Mouse (Mus musculus): ENCODE measurements around the gene Filip1. TPM values are rescaled to one million over a fixed set of nuclear protein-coding genes. Genes with fewer than 3 reads are reported as not detected.

The Filip1 gene
- total and polyA plus RNA-seq, 3 experiments: not detected

- Histone ChIP-seq H3K79me2 (ENCODE audit: control insufficient read depth, insufficient read depth, low read length, poor library complexity) (no peaks in the 10 kb centered on the region), H3K9me3 (replicated peaks; ENCODE audit: insufficient read depth, low read length) (no peaks in the 10 kb centered on the region), H3K36me3 (ENCODE audit: control insufficient read depth in 1 of 2, insufficient read depth in 2 of 2, low read length in 2 of 2) (no peaks in the 10 kb centered on the region), H3K9ac (ENCODE audit: control insufficient read depth, low read depth, low read length, poor library complexity, severe bottlenecking) (no peak overlapping the region), H3K4me3 (ENCODE audit: control insufficient read depth in 1 of 2, insufficient read depth in 1 of 2, low read depth in 2 of 2, low read length in 2 of 2) (no peak overlapping the region), H3K27me3 (ENCODE audit: control insufficient read depth in 1 of 2, insufficient read depth in 2 of 2, low read length in 2 of 2) (no peaks in the 10 kb centered on the region; a peak in 1 of 4 replicates), H3K27ac (ENCODE audit: control insufficient read depth, low read depth, low read length) (no peak overlapping the region), H3K4me1 (ENCODE audit: control insufficient read depth in 1 of 2, insufficient read depth in 2 of 2, low read length in 2 of 2) (no peaks in the 10 kb centered on the region)
- no peak for DNase-seq (ENCODE audit: low read depth, low spot score)
- TF ChIP-seq POLR2A (IDR thresholded peaks at IDR 0.05; ENCODE audit: control insufficient read depth in 1 of 2, insufficient read depth in 1 of 2, low read depth in 1 of 2, low read length in 2 of 2, poor library complexity in 1 of 2) (no peak), MAZ (IDR thresholded peaks at IDR 0.05; ENCODE audit: low read depth, low read length) (no peak), ZC3H11A (IDR thresholded peaks at IDR 0.05; ENCODE audit: low read depth, low read length) (no peak), BHLHE40 (IDR thresholded peaks at IDR 0.05; ENCODE audit: borderline replicate concordance, low read depth, low read length) (no peak), CHD2 (IDR thresholded peaks at IDR 0.05; ENCODE audit: low read length) (no peak), CHD1 (IDR thresholded peaks at IDR 0.05; ENCODE audit: low read depth, low read length) (no peak), NELFE (IDR thresholded peaks at IDR 0.05; ENCODE audit: low read depth, low read length) (no peak), TAL1 (IDR thresholded peaks at IDR 0.05; ENCODE audit: low read length) (no peak), RAD21 (IDR thresholded peaks at IDR 0.05; ENCODE audit: low read depth, low read length) (no peak), MAFK (IDR thresholded peaks at IDR 0.05; ENCODE audit: borderline replicate concordance, low read depth, low read length) (no peak), POLR2AphosphoS5 (IDR thresholded peaks at IDR 0.05; ENCODE audit: borderline replicate concordance, low read depth, low read length) (no peak), CTCF (IDR thresholded peaks at IDR 0.05 in 2 of 3, conservative IDR thresholded peaks at IDR 0.05 in 1 of 3; ENCODE audit: control insufficient read depth in 1 of 3, insufficient read depth in 1 of 3, low read depth in 2 of 3, low read length in 3 of 3, poor library complexity in 1 of 3, severe bottlenecking in 1 of 3) (no peak), USF2 (IDR thresholded peaks at IDR 0.05; ENCODE audit: borderline replicate concordance in 1 of 2, insufficient read depth in 1 of 2, low read depth in 1 of 2, low read length in 2 of 2) (no peak), JUND (IDR thresholded peaks at IDR 0.05; ENCODE audit: low read depth, low read length) (no peak), MYC (IDR thresholded peaks at IDR 0.05; ENCODE audit: low read depth, low read length) (no peak)
These were observed 33.4 kb downstream of the Filip1 start for GRCm38 (mm10) chr9:79979274-79979673.

GRCm38 (mm10) chr9:79978228-79979024 lies 34.2 kb downstream of the Filip1 start:
- DNase-seq (ENCODE audit: low read depth, low spot score): no peak
- no peak overlapping the region for H3K4me3 ChIP-seq (ENCODE audit: control insufficient read depth in 1 of 2, insufficient read depth in 1 of 2, low read depth in 2 of 2, low read length in 2 of 2)
- H3K79me2 ChIP-seq (ENCODE audit: control insufficient read depth, insufficient read depth, low read length, poor library complexity): no peaks in the 10 kb centered on the region
- H3K36me3 ChIP-seq (ENCODE audit: control insufficient read depth in 1 of 2, insufficient read depth in 2 of 2, low read length in 2 of 2): no peaks in the 10 kb centered on the region
- H3K9me3 ChIP-seq (replicated peaks; ENCODE audit: insufficient read depth, low read length): no peaks in the 10 kb centered on the region
- no peak overlapping the region for H3K9ac ChIP-seq (ENCODE audit: control insufficient read depth, low read depth, low read length, poor library complexity, severe bottlenecking)
- no peak overlapping the region for H3K27ac ChIP-seq (ENCODE audit: control insufficient read depth, low read depth, low read length)
- no peak for TF ChIP-seq TAL1 (IDR thresholded peaks at IDR 0.05; ENCODE audit: low read length)
- TF ChIP-seq JUND (IDR thresholded peaks at IDR 0.05; ENCODE audit: low read depth, low read length): no peak
- no peak for TF ChIP-seq MAZ (IDR thresholded peaks at IDR 0.05; ENCODE audit: low read depth, low read length)
- TF ChIP-seq KAT2A (conservative IDR thresholded peaks at IDR 0.05; ENCODE audit: low read depth, low read length): no peak
- no peak for TF ChIP-seq POLR2A (IDR thresholded peaks at IDR 0.05; ENCODE audit: control insufficient read depth in 1 of 2, insufficient read depth in 1 of 2, low read depth in 1 of 2, low read length in 2 of 2, poor library complexity in 1 of 2)
- no peaks in the 10 kb centered on the region for H3K4me1 ChIP-seq (ENCODE audit: control insufficient read depth in 1 of 2, insufficient read depth in 2 of 2, low read length in 2 of 2)
- H3K27me3 ChIP-seq (ENCODE audit: control insufficient read depth in 1 of 2, insufficient read depth in 2 of 2, low read length in 2 of 2): no peaks in the 10 kb centered on the region; a peak in 1 of 4 replicates

Data from MEL (cell line).